15 mouse cellular contexts compared by ENCODE assay signal in the genomic region with DNA sequence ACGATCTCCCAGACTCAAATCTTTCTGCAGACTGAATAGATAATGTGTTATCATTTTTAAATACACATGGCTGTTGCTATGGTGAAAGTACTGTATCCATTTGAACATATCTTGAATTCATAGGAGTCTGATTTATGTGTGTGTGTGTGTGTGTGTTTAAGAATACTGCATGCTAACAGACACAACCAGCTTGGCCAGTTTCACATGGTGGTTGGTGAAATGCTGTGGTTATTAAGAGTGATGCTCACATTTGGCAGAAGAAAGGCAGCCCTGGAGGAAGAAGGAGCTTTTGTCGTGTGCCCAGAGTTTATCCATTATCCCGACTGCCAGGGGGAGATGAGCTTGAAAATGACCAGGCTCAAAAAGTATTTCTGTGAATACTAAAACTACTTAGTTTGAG.
"Had no signal": no experiment of that assay in that cellular context is flagged by ENCODE, and none has a peak within 500 bp of the region (broad histone marks: within the 10 kb centered on the region; RNA-seq: fewer than 3 reads in every experiment).

No protein-coding gene starts in this region.

- DNase-seq: lung, adult 2 months; lung, postnatal 14 days; midbrain, embryonic 14.5 days; right cerebral cortex, postnatal 14 days; thymus, adult 2 months; thymus, postnatal 25 days; thymus, postnatal 4 days had no signal

- H3K9ac ChIP-seq: lung, embryonic 15.5 days; midbrain, embryonic 12.5 days; neural tube, embryonic 12.5 days; stomach, embryonic 15.5 days had no signal

- H3K4me2 ChIP-seq: lung, embryonic 15.5 days; midbrain, embryonic 12.5 days; neural tube, embryonic 12.5 days; stomach, embryonic 15.5 days had no signal

- H3K4me1 ChIP-seq: lung, embryonic 15.5 days; midbrain, embryonic 12.5 days; neural tube, embryonic 12.5 days; stomach, embryonic 15.5 days had no signal

- H3K9me3 ChIP-seq: lung, embryonic 15.5 days; megakaryocyte, embryonic 14.5 days; midbrain, embryonic 12.5 days; neural tube, embryonic 12.5 days; stomach, embryonic 15.5 days had no signal

- H3K27ac ChIP-seq: lung, embryonic 15.5 days; macrophage; midbrain, embryonic 12.5 days; neural tube, embryonic 12.5 days; stomach, embryonic 15.5 days; stomach, postnatal 0 days had no signal

- H3K4me3 ChIP-seq: lung, embryonic 15.5 days; megakaryocyte, embryonic 14.5 days; midbrain, embryonic 12.5 days; neural tube, embryonic 12.5 days; stomach, embryonic 15.5 days had no signal

- H3K27me3 ChIP-seq: lung, embryonic 15.5 days; midbrain, embryonic 12.5 days; neural tube, embryonic 12.5 days; stomach, embryonic 15.5 days had no signal

- ATAC-seq: lung, postnatal 0 days had no signal

- H3K36me3 ChIP-seq: lung, embryonic 15.5 days; midbrain, embryonic 12.5 days; neural tube, embryonic 12.5 days; stomach, embryonic 15.5 days had no signal
